Mouse (Mus musculus) urinary bladder, adult 2 months (tissue): ENCODE data around the gene Nup62. TPM values are rescaled to one million over a fixed set of nuclear protein-coding genes. Genes with fewer than 3 reads are reported as not detected.

Experiments
- DNase-seq: peaks from one replicate; pipeline ENCODE4 v3.0.0; 2022; ENCODE audit warnings: low spot score
- polyA plus RNA-seq: library from polyadenylated mRNA; depleted of rRNA; stranded (reverse); fragments of >200 nt; gene quantifications from 2 replicates; pipeline ENCODE4 v1.2.3, GENCODE M21; 2012; rRNA removed

Gene Nup62
- polyA plus RNA-seq, result 30.5 and 34.7 TPM in 2 replicates

- DNase-seq, result peak; percentile 97
These were observed at the start of gene Nup62, which contains the start of gene Il4i1 for GRCm38 (mm10) chr7:44815721-44816469. Gene Nup62 (plus strand): TSS chr7:44816088. Gene Il4i1 (plus strand): TSS chr7:44816387.

- DNase-seq, result no peak
These were observed 47.8 kb upstream of the Nup62 start for GRCm38 (mm10) chr7:44768129-44768528.

GRCm38 (mm10) chr7:44770046-44770578, 45.8 kb upstream of the Nup62 start:
- DNase-seq, result peak; percentile 29

GRCm38 (mm10) chr7:44772591-44773204, 43.2 kb upstream of the Nup62 start:
- DNase-seq, result no peak

GRCm38 (mm10) chr7:44776849-44777498, 38.9 kb upstream of the Nup62 start:
- no peak for DNase-seq

- no peak for DNase-seq
These were observed 35.8 kb upstream of the Nup62 start for GRCm38 (mm10) chr7:44780101-44780500.

GRCm38 (mm10) chr7:44789531-44789930, 26.4 kb upstream of the Nup62 start:
- DNase-seq, result peak; percentile 9

GRCm38 (mm10) chr7:44790066-44790465, 25.8 kb upstream of the Nup62 start:
- peak; percentile 10 for DNase-seq

GRCm38 (mm10) chr7:44792781-44793180, 23.1 kb upstream of the Nup62 start:
- no peak for DNase-seq

GRCm38 (mm10) chr7:44808927-44809326, 7.0 kb upstream of the Nup62 start:
- DNase-seq, result no peak

- no peak for DNase-seq
These were observed 6.4 kb upstream of the Nup62 start for GRCm38 (mm10) chr7:44809466-44809865.

- peak; percentile 10 for DNase-seq
These were observed 5.5 kb upstream of the Nup62 start for GRCm38 (mm10) chr7:44810365-44810764.

- peak; percentile 4 for DNase-seq
These were observed 4.9 kb upstream of the Nup62 start for GRCm38 (mm10) chr7:44810819-44811557.

GRCm38 (mm10) chr7:44812651-44813325, 3.1 kb upstream of the Nup62 start:
- DNase-seq, result peak; percentile 23

GRCm38 (mm10) chr7:44813985-44814384, 1.9 kb upstream of the Nup62 start:
- peak; percentile 5 for DNase-seq

- DNase-seq, result no peak
These were observed 1.5 kb upstream of the Nup62 start for GRCm38 (mm10) chr7:44814423-44814822.

- DNase-seq, result peak; percentile 28
These were observed 835 bp upstream of the Nup62 start for GRCm38 (mm10) chr7:44814952-44815553.

GRCm38 (mm10) chr7:44816470-44817021, 658 bp downstream of the Nup62 start, which contains the start of gene Atf5:
Gene Atf5 (minus strand): TSS chr7:44816658.
- no peak for DNase-seq

GRCm38 (mm10) chr7:44817441-44817840, 1.6 kb downstream of the Nup62 start:
- peak; percentile 15 for DNase-seq

- DNase-seq, result peak; percentile 12
These were observed 2.3 kb downstream of the Nup62 start for GRCm38 (mm10) chr7:44818164-44818563.
